Mouse (Mus musculus) right cerebral cortex, postnatal 4 days (tissue): ENCODE results near the gene Anapc2.

Experiments used
- DNase-seq: peaks from one replicate; pipeline ENCODE4 v3.0.0-alpha.2; 2022

Anapc2 gene

DNA sequence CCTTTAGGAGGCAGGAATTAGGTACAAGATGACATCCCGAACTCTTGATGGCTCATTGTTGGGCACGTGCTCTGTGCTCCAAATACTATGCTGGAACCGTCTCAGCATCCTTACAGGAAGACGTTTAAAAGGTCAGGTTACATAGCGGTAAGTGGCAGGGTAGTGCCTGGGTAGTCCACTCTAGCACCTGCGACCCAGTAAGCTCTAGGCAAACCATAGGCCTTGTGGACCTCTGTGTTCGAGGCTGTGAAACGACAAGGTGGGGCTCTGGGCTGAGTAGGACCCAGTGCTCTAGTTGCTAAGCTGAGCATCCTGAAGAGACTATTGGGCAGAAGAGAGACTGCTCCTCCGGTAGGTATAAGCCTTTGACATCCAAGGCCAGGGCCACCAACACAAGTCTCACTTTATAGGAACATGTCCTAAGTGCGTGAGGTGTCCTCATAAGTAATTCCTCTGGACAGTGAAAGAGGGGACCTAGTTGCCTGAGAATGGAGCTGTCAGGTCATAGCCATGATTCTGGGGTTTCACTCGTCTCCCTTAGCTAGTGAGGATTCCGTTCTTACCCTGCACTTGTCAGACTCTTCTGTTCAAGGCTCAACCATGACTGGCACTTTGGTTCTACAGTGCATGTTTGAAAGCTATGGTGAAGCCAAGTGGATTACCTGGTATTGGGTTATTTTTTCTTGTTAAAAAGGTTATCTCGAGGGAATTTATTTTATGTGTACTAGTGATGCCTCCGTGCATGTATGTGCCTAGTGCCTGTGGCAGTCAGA is 33.5 kb downstream of the Anapc2 start:
- DNase-seq, result no peak

DNA sequence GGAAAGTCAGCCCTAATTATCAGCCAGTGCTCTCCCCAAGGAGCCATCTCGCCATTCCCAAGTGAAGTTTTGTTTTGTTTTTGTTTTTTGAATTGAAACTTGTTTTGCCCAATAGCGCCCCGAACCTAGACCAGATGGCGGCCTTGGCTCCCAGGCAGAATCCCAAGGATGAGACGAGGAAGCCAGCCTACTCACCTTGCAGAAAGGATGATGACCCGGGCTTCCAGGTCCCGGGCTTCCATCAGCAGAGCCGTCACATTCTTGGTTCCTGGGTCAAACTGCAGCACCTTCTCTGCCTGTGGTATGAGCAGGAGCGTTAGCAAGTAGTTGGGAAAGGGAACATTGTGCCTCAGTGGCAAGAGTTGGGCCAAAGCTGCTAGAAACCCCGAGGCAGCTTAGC is 37.9 kb downstream of the Anapc2 start:
- DNase-seq, result no peak

DNA sequence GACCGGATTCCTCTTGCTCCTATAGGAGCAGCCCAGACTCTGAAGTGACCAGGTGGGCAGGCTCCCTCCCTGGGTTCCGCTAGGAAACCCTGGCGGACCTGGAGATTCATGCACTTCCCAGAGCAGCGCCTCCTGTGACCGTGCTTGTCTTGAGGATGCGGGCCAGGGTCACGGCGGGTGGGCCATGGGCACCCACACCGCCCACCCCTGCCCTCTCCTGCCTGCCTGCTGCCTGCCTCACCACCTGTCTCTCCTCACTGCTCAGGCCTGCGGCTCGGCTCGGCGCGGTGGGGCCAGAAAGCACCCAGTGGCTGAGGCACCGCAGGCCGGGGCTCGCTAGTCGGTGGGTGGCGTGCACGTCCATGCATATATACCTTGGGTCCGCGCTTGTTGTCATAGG is 38.7 kb downstream of the Anapc2 start:
- no peak for DNase-seq

DNA sequence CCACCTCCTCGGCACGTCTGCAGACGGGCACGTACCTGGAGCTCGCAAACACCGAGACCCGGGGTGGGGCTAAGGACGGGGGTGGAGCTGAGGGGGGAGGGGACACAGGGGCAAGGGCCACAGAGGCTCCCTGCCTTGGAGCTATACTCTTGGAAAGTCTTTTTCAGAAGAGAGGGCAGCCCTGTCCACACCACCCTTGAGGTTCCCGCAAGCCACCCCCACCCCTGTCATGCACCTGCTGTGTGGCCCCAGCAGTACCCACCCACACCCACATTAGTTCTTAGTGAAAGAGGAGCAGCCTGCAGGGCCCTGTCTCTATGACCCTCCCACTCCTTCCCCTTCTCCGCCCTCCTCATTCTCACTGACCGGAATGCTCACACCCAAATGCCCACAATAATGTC is 39.2 kb downstream of the Anapc2 start:
- DNase-seq, result no peak

DNA sequence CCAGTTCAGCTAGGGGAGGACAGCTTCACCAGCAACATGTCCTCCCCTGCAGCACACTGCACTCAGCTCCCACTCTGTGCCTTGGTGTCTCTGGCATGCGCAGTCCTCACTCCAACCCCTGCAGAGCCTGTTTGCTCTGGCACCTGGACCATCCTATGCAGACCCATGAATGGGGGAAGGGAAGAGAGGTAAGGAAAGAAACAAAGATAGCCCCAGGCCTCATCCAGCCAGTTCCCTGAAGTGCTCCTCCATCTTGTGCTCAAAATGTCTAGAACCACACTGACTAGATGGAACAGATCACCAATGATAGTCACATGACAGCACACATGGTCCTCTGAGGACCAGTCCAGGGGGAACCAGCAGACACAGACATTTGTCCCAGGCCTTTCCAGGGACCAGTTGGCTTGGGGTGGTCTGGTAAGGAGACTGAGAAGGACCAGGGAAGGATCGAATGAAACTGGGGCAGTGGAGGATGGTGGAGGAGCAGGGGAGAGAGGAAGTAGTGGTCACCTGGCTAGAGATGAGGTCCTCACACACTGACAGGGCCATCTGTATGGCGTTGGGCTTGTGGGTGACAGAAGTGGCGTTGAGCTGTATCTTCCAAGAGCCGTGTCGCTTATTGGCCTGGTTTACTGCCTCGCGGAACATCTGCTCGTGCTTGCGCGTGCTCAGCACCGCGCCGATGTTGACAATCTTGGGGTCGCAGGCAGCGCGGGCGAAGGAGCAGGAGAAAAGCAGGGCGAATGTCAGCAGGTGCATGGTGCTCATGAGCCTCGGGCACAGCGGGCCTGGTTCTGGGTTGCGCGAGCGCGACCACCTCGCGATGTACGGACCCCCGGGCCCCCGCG is 46.1 kb downstream of the Anapc2 start:
- no peak for DNase-seq

DNA sequence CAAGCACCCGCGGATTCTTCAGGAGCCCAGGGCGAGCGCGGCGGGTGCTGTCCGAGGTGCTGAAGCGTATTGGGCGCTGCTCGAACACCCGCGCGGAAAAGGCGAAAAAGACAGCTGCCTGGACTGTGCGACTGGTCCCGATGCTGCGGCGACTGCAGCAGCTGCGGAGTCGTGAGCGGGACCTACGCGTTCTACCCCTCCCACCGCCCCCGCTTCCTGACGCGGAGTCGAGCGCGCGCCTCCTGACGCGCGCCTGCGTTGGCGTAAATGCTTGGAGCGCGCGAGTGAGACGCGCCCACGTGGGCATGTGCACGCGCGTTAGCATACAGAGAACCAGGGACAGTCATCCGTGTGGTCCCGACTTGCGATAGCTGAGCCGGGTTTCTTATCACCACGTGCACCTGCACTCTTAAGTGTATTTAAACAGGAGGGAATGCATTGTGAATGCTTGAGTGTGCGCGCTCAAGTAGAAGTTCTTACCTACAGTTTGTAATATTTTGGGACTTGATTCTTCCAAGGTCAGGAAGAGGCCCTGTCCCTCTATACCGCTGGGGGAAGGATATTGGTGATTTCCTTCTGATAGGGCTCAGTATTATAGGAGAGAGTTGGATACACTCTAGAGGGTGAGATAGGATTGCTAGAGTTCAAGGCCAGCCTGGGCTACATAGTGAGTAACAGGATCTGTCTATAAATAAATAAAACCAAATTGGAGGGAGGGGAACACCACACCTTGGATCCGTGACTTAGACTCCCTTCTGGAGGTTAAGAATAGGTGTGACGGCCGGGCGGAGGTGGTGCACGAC is 46.9 kb downstream of the Anapc2 start, which contains the start of gene Grin1:
Gene Grin1, minus strand, starts transcription at position 217 of the 803 bp plus-strand sequence.
- DNase-seq, result peak; percentile 88

DNA sequence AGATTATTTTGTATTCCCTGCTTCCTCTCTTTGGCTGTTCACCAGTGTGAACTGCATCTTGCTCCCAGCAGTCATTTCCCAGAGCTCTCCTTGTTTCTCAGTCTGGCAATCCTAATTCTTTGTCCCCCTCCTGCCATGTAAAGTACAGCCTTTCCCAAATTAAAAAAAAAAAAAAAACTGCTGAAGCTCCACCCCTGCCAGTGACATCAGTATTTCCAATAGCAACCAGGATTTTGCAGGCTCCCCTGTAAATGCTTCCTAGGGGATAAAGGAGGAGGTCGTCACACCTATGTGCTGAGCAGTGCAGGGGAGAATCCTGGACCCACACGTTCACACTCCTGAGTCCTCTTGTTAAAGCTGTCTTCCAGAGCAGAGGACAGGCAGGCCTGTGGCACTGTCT is 47.8 kb downstream of the Anapc2 start:
- DNase-seq, result no peak

DNA sequence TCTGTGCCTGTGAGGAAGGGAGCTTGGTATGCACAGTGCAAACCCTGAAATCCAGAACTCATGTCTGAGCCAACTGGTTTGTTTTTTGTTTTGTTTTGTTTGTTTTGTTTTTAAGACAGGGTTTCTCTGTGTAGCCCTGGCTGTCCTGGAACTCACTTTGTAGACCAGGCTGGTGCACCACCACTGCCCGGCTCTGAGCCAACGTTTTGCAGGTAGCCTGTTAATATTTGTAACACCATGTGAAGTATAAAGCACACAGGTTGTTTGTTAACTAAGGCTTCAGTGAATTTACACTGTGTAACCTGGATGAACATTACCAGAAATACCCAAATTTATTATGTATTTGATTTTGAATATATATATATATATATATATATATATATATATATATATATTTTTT is 53.8 kb downstream of the Anapc2 start:
- no peak for DNase-seq

DNA sequence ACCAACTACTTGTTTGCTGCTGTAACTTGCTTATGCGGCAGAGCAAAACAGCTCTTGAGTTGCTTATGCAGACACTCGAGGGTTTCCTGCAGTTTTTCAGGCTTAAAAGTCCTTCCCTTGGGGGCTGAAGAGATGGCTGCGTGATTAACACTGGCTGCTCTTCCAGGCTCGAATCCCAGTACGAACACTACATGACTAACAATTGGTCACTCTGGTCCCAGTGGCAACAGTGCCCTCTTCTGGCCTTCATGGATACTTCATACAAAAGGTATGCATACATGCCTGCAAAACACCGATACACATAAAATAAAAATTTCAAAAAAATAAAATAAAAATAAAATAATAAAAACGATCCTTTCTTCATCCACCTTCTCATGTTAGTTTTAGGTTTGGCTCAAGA is 56.2 kb downstream of the Anapc2 start:
- DNase-seq, result peak; percentile 47

DNA sequence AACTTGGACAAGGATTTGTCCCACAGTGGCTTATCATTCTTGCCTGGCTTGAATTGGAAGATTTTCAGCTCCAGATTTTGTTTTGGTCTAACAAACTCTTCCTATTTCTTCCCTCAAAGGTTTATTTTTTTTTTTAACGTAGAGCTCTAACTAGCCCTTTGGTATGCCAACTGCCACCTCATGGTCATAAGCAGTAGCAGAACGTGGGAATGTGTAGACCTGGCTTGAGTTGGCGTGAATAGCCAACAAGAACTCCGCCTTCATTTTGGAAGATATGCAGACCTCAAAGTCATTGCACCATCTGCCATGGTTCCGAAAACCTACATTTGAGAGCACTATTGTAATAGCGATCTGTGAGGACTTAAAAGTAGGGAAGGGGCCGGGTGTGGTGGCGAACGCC is 59.2 kb downstream of the Anapc2 start:
- DNase-seq, result no peak

DNA sequence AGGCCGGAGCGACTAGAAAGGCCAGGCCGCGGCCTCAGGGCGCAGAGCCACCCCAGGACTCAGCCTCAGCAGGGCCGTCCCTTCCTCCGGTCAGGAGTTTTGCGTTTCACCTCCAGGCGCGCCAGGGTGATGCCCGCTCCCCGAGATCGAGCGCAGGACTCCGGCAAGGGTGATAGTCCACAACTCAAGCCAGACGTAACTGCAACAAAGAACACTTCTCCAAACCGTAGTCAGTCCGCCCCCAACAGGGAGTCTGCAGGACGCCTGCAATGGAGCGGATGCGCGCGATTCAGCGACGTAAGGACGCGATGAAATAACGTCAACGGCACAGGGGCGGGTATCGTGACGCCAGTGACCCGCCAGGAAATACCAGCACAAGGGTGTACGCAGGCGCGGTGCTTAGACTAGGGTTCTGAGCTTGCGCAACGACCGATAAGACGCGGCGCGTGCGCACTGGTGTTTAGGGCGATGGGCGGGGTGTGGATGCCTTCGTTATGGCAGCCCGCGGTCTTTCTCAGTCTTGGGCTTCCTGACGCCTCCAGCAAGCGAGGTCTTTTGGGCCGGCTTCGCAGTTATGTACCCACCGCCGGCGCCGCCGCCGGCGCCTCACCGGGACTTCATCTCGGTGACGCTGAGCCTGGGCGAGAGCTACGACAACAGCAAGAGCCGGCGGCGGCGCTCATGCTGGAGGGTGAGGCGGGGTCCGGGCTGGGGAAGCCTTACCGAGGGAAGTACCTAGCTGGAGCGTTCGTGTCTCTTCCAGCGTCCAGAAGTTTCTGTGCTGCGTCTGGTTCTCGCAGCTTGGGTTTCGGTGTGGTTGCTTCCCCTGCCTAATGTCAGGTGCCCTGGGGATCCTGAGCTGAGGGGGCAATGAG is 60.2 kb downstream of the Anapc2 start, which contains the start of gene Man1b1:
Gene Man1b1, plus strand, starts transcription at position 53 of the 875 bp plus-strand sequence.
- DNase-seq, result peak; percentile 99

DNA sequence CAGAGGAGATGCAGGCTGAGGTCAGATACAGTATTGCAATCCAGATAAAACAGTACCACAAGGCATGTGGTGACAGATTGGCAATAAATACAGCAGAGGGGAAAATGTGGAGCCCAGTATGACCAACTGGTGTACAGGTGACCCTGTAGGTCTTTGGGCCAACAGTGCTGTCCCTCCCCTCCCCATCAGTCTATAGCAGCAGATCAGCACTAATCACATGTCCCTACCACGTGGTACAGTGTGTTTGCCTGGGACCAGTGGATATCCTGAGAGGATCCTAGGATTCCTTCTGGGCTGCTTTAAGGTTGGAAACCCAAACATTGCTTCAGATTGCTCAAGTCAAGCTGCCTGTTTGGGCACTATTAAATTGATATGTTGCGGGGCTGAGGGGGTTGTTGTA is 61.3 kb downstream of the Anapc2 start:
- DNase-seq, result no peak
